Mouse (Mus musculus) heart, embryonic 15.5 days (tissue): ENCODE measurements around the gene Gm4353. TPM values are rescaled to one million over a fixed set of nuclear protein-coding genes. Genes with fewer than 3 reads are reported as not detected.

Experiments used
- polyA plus RNA-seq: library from polyadenylated mRNA; unstranded; fragments of >200 nt; fragmentation: Nextera tagmentation; extraction: Ambion mirVana; gene quantifications from 2 replicates; pipeline ENCODE4 v1.2.1, GENCODE M21; 2015

The Gm4353 gene
- polyA plus RNA-seq, 1 experiment from 2014 or later, result 0.48 TPM

Other genes starting within 250 kb of the Gm4353 start
- gene Sox6, start 45.8 kb downstream of the Gm4353 start, polyA plus RNA-seq, result 28.4 and 31.1 TPM in 2 replicates
- 156 and 163 TPM in 2 replicates for gene 1110004F10Rik, start 45.2 kb downstream of the Gm4353 start, polyA plus RNA-seq
- 32.7 and 41.7 TPM in 2 replicates for gene Plekha7, start 223.7 kb upstream of the Gm4353 start, polyA plus RNA-seq
- 489 and 502 TPM in 2 replicates for gene Rps13, start 249.6 kb upstream of the Gm4353 start, polyA plus RNA-seq